Mouse (Mus musculus): ENCODE measurements around the gene 1700003H04Rik. TPM values are rescaled to one million over a fixed set of nuclear protein-coding genes. Genes with fewer than 3 reads are reported as not detected.

Gene 1700003H04Rik
- polyA plus RNA-seq, 1 experiment from 2014 or later, result not detected

DNA sequence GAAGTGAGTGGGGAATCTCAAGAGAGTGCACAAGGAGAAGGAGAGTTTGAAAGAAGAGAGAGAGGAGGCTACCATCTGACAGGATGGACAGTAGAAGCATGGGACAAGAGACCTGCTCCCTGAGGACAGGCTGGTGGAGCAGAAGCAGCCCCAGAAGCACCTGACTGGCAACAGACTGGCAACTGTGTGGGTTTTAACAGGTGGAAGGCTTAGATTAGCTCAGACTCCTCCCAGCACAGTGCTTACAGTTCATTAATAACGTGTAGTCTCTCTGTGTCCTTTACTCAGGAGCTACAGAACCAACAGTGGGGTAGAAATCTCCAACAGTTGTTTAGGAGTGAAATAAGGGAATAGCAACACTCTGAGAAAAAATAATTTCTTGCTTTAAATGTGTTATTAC, 44.3 kb downstream of the 1700003H04Rik start:
- 53% methylated on average over 1 of the region's 1 CpGs for WGBS
- no peaks in the 10 kb centered on the region for H3K4me1 ChIP-seq
- no peak for DNase-seq (ENCODE audit: low spot score)
- no peak overlapping the region for H3K27ac ChIP-seq (replicated peaks)
- no peak overlapping the region for H3K4me3 ChIP-seq
- H3K36me3 ChIP-seq (replicated peaks), result no peaks in the 10 kb centered on the region
- no peaks in the 10 kb centered on the region for H3K27me3 ChIP-seq (replicated peaks; ENCODE audit: low read depth, poor library complexity, severe bottlenecking)
- no peaks in the 10 kb centered on the region for H3K9me3 ChIP-seq

DNA sequence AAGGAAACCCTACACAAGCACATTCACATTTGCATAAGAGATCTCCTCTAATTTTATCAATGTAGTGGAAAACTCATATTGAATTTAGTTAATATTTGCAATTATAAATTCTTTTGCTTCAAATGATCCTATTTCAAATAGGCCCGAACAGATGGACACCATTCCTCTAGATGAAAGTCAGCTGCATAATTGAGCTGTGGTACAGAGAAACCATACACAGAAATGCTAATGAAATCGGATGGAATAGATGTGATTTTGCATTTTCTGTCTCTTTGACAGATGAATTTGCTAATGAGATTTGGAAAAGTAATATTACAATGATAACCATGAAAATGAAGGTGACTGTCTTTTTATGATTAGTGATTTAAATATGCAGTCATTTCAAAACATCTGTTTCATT, 62.1 kb downstream of the 1700003H04Rik start:
- H3K36me3 ChIP-seq (replicated peaks), result no peaks in the 10 kb centered on the region
- no peak overlapping the region for H3K4me3 ChIP-seq
- DNase-seq (ENCODE audit: low spot score), result no peak
- H3K27me3 ChIP-seq (replicated peaks; ENCODE audit: low read depth, poor library complexity, severe bottlenecking), result no peaks in the 10 kb centered on the region
- no peaks in the 10 kb centered on the region for H3K4me1 ChIP-seq
- no peak overlapping the region for H3K27ac ChIP-seq (replicated peaks)
- H3K9me3 ChIP-seq, result no peaks in the 10 kb centered on the region
- 77% methylated on average over 2 of the region's 2 CpGs for WGBS

Other genes with a start within 250 kb of the 1700003H04Rik start
- not detected in 2 replicates for gene 1700006A11Rik, start 155.1 kb downstream of the 1700003H04Rik start, polyA plus RNA-seq (2016; fragmentation: Nextera tagmentation; extraction: Ambion mirVana)